Mouse (Mus musculus) myocyte (in vitro differentiated cells): ENCODE measurements at regions not wholly inside any gene's neighbourhood (a gene's known extent, or its start where the extent isn't known, plus 50 kb on each side); places are given as distances from the start of the nearest gene placed in this dataset.

Experiments
- H3K27me3 ChIP-seq: one replicate; pipeline ENCODE4 v1.6.1; 2011; ENCODE audit not compliant: control insufficient read depth, insufficient read depth, insufficient read length
- H3K36me3 ChIP-seq: one replicate; pipeline ENCODE4 v1.6.1; 2011; ENCODE audit not compliant: control insufficient read depth, insufficient read depth
- H3K4me2 ChIP-seq: one replicate; pipeline ENCODE4 v1.6.1; 2011; ENCODE audit warnings: low read depth, control low read depth
- H3K4me3 ChIP-seq: one replicate; pipeline ENCODE4 v1.5.1; 2011; ENCODE audit warnings: mild to moderate bottlenecking, control low read depth, moderate library complexity
- H3K79me2 ChIP-seq: one replicate; pipeline ENCODE4 v1.6.1; 2011; ENCODE audit not compliant: control insufficient read depth, insufficient read depth
- H3ac ChIP-seq: one replicate; pipeline ENCODE4 v1.6.1; 2011; ENCODE audit not compliant: control insufficient read depth, insufficient read length
- CEBPB ChIP-seq: IDR thresholded peaks from 2 replicates; pipeline ENCODE4 v1.6.1; 2011; ENCODE audit warnings: mild to moderate bottlenecking, moderate library complexity; ENCODE audit not compliant: poor library complexity, insufficient read depth, severe bottlenecking
- E2F4 ChIP-seq: IDR thresholded peaks from one replicate; pipeline ENCODE4 v1.6.1; 2011; ENCODE audit warnings: mild to moderate bottlenecking, control low read depth, moderate library complexity; ENCODE audit not compliant: insufficient read depth
- MAX ChIP-seq: IDR thresholded peaks from one replicate; pipeline ENCODE4 v1.6.1; 2011; ENCODE audit warnings: low read depth, mild to moderate bottlenecking, control low read depth
- MYOD1 ChIP-seq, 3 experiments: IDR thresholded peaks; one replicate each; pipeline ENCODE4 v1.6.1; 2011; ENCODE audit warnings: control low read depth in 2 of 3, low read depth in 2 of 3, mild to moderate bottlenecking in 2 of 3, moderate library complexity in 1 of 3; ENCODE audit not compliant: insufficient read length in 2 of 3, control insufficient read depth in 1 of 3
- MYOG ChIP-seq, 3 experiments: IDR thresholded peaks; one replicate each; pipeline ENCODE4 v1.6.1; 2011; ENCODE audit warnings: control low read depth in 2 of 3, low read depth in 2 of 3, mild to moderate bottlenecking in 2 of 3; ENCODE audit not compliant: insufficient read length in 2 of 3, control insufficient read depth in 1 of 3, insufficient read depth in 1 of 3
- POLR2A ChIP-seq: IDR thresholded peaks from one replicate; pipeline ENCODE4 v1.6.1; 2011; ENCODE audit warnings: low read depth, mild to moderate bottlenecking, control low read depth, moderate library complexity; ENCODE audit not compliant: insufficient read length
- POLR2AphosphoS2 ChIP-seq: IDR thresholded peaks from one replicate; pipeline ENCODE4 v1.6.1; 2011; ENCODE audit warnings: low read depth, control low read depth; ENCODE audit not compliant: insufficient read length
- REST ChIP-seq: IDR thresholded peaks from one replicate; pipeline ENCODE4 v1.6.1; 2011; ENCODE audit warnings: mild to moderate bottlenecking, control low read depth, moderate library complexity; ENCODE audit not compliant: insufficient read depth, insufficient read length
- SRF ChIP-seq: IDR thresholded peaks from one replicate; pipeline ENCODE4 v1.6.1; 2011; ENCODE audit warnings: low read depth; ENCODE audit not compliant: control insufficient read depth, insufficient read length
- TCF12 ChIP-seq: IDR thresholded peaks from one replicate; pipeline ENCODE4 v1.6.1; 2011; ENCODE audit warnings: mild to moderate bottlenecking, control low read depth; ENCODE audit not compliant: poor library complexity, insufficient read depth, severe bottlenecking
- TCF3 ChIP-seq: IDR thresholded peaks from one replicate; pipeline ENCODE4 v1.6.1; 2011; ENCODE audit warnings: low read depth, control low read depth; ENCODE audit not compliant: insufficient read length
- USF1 ChIP-seq: IDR thresholded peaks from one replicate; pipeline ENCODE4 v1.6.1; 2011; ENCODE audit warnings: low read depth, mild to moderate bottlenecking, control low read depth, moderate library complexity

- no peak overlapping the region for H3K4me3 ChIP-seq
- no peaks in the 10 kb centered on the region for H3K36me3 ChIP-seq
- H3K4me2 ChIP-seq, result no peak overlapping the region
- TF ChIP-seq POLR2A (no peak), MAX (no peak), USF1 (no peak), CEBPB (no peak), MYOD1 (IDR thresholded peaks at IDR 0.05; ENCODE audit: control insufficient read depth in 1 of 3, insufficient read length in 2 of 3, low read depth in 2 of 3) (no peak), TCF3 (no peak)
- no peaks in the 10 kb centered on the region for H3K27me3 ChIP-seq
- H3ac ChIP-seq, result no peak overlapping the region
- H3K79me2 ChIP-seq, result no peaks in the 10 kb centered on the region
Observed at GRCm38 (mm10) chr1:185067661-185068060, 68.3 kb upstream of the Mark1 start.

- Histone ChIP-seq H3K79me2 (no peaks in the 10 kb centered on the region), H3K4me2 (no peak overlapping the region), H3K27me3 (no peaks in the 10 kb centered on the region), H3ac (no peak overlapping the region), H3K4me3 (no peak overlapping the region), H3K36me3 (no peaks in the 10 kb centered on the region)
- TF ChIP-seq POLR2A, result no peak
- no peak for TF ChIP-seq POLR2AphosphoS2
- no peak for TF ChIP-seq USF1
- TF ChIP-seq MYOD1 (IDR thresholded peaks at IDR 0.05; ENCODE audit: control insufficient read depth in 1 of 3, insufficient read length in 2 of 3, low read depth in 2 of 3), result no peak
- TF ChIP-seq TCF3, result no peak
- no peak for TF ChIP-seq MAX
- no peak for TF ChIP-seq E2F4
- no peak for TF ChIP-seq CEBPB
- no peak for TF ChIP-seq TCF12
- no peak for TF ChIP-seq SRF
- TF ChIP-seq REST, result no peak
- TF ChIP-seq MYOG (IDR thresholded peaks at IDR 0.05; ENCODE audit: control insufficient read depth in 1 of 3, insufficient read depth in 1 of 3, insufficient read length in 2 of 3, low read depth in 2 of 3), result no peak
Observed at GRCm38 (mm10) chr1:185065056-185065455, 65.7 kb upstream of the Mark1 start.

- no peak overlapping the region for H3K4me3 ChIP-seq
- TF ChIP-seq TCF12 (no peak), REST (no peak), USF1 (no peak), CEBPB (no peak), MAX (no peak)
- no peaks in the 10 kb centered on the region for H3K79me2 ChIP-seq
- H3ac ChIP-seq, result no peak overlapping the region
- no peak overlapping the region for H3K4me2 ChIP-seq
- no peaks in the 10 kb centered on the region for H3K36me3 ChIP-seq
- no peaks in the 10 kb centered on the region for H3K27me3 ChIP-seq
Observed at GRCm38 (mm10) chr1:185062103-185062502, 62.7 kb upstream of the Mark1 start.

GRCm38 (mm10) chr1:185057443-185057842, 58.1 kb upstream of the Mark1 start:
- no peak overlapping the region for H3ac ChIP-seq
- no peaks in the 10 kb centered on the region for H3K36me3 ChIP-seq
- H3K27me3 ChIP-seq, result no peaks in the 10 kb centered on the region
- no peaks in the 10 kb centered on the region for H3K79me2 ChIP-seq
- H3K4me2 ChIP-seq, result no peak overlapping the region
- TF ChIP-seq MAX (no peak), USF1 (no peak), POLR2A (no peak), SRF (no peak), REST (no peak), TCF3 (no peak), POLR2AphosphoS2 (no peak), MYOD1 (IDR thresholded peaks at IDR 0.05; ENCODE audit: control insufficient read depth in 1 of 3, insufficient read length in 2 of 3, low read depth in 2 of 3) (no peak), MYOG (IDR thresholded peaks at IDR 0.05; ENCODE audit: control insufficient read depth in 1 of 3, insufficient read depth in 1 of 3, insufficient read length in 2 of 3, low read depth in 2 of 3) (no peak), E2F4 (no peak), TCF12 (no peak), CEBPB (no peak)
- H3K4me3 ChIP-seq, result no peak overlapping the region

- Histone ChIP-seq H3K4me3 (no peak overlapping the region), H3ac (no peak overlapping the region)
- TF ChIP-seq REST (no peak), TCF12 (no peak), SRF (no peak), MAX (no peak), POLR2AphosphoS2 (no peak), TCF3 (no peak), USF1 (no peak), POLR2A (no peak), CEBPB (no peak), MYOG (IDR thresholded peaks at IDR 0.05; ENCODE audit: control insufficient read depth in 1 of 3, insufficient read depth in 1 of 3, insufficient read length in 2 of 3, low read depth in 2 of 3) (no peak), MYOD1 (IDR thresholded peaks at IDR 0.05; ENCODE audit: control insufficient read depth in 1 of 3, insufficient read length in 2 of 3, low read depth in 2 of 3) (no peak), E2F4 (no peak)
Observed at GRCm38 (mm10) chr1:185052700-185053099, 53.3 kb upstream of the Mark1 start.

More at GRCm38 (mm10) chr1:185052700-185053099, 53.3 kb upstream of the Mark1 start:
- Histone ChIP-seq H3K4me2 (no peak overlapping the region), H3K79me2 (no peaks in the 10 kb centered on the region), H3K36me3 (no peaks in the 10 kb centered on the region), H3K27me3 (no peaks in the 10 kb centered on the region)
